Mouse (Mus musculus) induced T-regulatory cell, adult 2 months (primary cell): ENCODE data around the gene Cdk9.

Experiments used
- DNase-seq: peaks from one replicate; pipeline ENCODE4 v3.0.0-alpha.2; 2012; ENCODE audit warnings: low read depth

Gene Cdk9

DNA sequence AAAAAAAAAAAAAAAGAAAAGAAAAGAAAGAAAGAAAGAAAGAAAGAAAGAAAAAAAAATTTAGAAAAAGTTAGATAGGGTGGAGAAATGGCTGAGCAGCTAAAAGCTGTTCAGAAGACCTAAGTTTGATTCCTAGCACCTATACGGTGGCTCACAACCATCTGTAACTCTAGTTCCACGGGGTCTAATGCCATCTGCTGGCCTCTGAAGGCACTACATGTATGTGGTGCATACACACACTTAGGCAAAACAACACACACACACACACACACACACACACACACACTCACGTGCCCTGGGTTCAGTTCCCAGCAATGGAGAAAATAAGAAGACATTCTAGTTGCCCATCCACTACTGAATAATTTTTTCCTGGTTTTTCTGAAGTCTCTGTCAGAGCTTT lies 36.1 kb downstream of the Cdk9 start:
- DNase-seq = no peak

DNA sequence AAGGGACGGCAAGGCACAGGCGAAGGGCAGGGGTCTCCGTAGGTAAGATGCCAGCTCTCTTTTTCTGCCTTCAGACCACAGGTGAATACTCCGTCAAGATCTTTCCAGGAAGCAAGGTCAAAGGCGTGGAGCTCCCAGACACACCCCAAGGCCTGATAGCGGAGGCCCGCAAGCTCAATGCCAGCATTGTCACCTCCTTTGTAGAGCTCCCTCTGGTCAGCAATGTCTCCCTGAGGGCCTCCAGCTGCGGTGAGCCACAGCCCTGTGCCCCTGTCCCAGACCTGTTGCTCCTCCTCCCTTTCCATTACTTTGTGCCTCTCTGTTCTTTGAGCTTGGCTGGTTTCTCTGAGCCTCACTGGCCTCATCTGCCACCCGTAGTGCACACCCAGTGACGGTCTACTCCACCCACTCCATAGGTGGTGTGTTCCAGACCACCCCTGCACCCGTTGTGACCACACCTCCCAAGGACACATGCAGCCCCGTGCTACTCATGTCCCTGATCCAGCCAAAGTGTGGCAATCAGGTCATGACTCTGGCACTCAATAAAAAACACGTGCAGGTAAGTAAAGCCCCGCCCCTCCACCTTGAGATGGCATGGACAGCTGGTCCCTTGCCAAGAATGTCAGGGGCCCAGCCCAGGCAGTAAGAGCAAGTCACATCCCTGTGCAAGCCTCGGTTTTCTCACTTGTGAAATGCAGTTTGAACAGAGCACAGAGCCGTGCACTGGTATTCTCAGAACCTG lies 39.5 kb downstream of the Cdk9 start:
- DNase-seq = no peak

DNA sequence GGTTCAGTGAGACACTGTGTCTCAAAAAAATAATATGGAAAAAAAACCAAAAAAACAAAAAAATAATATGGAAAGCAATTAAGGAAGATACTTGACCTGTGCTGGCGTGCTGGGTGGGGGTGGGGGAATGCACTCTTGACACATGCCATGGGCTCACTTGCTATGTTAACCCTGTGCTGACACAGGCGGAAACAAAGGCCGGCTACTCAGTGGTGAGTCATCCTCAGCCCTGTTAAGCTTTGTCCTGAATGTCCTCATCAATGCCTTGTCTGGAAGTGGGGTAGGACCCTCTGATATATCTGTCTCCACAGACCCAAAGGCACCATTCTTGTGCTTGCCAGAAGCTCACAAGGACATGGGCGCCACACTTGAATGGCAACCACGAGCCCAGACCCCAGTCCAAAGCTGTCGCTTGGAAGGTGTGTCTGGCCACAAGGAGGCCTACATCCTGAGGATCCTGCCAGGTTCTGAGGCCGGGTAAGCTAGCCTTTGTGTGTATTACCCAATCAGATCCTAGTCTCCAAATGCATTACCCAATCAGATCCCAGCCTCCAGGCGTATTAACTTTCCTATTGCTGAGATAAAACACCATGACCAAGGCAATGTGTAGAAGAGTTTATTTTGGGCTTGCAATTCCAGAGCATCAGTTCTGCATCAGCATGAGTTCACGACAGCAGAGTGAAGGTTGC lies 40.8 kb downstream of the Cdk9 start:
- no peak for DNase-seq

GRCm38 (mm10) chr2:32671147-32671546 lies 41.7 kb downstream of the Cdk9 start:
- DNase-seq = no peak

DNA sequence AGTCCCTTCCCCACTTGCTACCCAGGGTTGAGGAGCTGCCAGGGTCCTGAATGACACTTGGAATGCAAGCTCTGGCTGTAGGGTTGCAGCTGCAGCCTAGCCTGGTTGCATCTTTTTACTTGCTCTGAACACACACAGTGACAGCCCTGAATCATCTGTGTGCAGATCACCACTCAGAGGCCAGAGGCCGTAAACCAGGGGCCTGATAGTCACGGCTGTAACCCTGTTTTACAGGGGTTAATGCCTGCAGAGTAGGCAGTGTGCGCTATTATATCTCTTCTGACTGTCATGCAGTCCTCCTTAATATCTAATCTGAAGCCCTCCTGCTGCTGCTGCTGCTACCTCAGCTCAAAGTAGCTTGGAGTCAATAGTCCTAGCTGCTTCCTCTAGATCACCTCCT lies 43.0 kb downstream of the Cdk9 start:
- DNase-seq = no peak

DNA sequence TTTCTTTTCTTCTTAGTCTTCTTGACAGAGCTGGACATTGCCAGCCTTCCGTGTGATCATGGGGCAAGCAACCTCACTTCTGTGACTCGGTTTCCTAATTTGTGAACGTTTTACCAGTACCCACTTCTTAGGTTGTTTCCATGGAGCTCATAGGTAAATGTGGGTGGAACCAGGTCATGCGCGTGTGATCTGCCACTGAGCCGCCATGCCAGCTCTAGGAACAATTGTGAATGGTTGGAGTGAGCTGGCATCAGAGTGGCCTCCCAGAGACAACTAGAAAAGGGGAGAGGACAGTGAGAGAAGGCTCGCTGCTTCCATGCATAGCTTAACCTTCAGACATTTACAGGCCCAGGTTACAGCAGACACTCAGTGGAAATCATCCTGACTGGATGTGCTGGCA lies 44.7 kb downstream of the Cdk9 start:
- no peak for DNase-seq

DNA sequence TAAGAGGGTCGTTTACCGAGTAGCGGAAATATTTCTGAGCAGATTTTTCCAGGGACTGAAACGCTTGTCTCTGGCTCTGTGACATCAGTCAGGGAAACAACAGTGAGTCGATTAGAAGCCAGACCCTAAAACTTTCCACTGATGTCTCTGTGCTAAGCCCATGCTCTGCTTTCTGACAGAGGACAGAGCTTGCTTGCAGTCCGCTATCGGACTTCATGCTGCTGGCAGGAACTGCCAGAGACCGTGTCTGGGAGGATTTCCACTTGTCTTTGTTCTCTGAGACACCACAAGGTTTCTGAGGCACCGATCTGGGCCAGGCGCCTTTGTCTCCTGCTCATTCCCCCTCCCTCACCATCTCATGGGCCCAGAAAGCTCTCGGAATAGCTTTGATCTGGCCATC lies 45.1 kb downstream of the Cdk9 start:
- DNase-seq = no peak

DNA sequence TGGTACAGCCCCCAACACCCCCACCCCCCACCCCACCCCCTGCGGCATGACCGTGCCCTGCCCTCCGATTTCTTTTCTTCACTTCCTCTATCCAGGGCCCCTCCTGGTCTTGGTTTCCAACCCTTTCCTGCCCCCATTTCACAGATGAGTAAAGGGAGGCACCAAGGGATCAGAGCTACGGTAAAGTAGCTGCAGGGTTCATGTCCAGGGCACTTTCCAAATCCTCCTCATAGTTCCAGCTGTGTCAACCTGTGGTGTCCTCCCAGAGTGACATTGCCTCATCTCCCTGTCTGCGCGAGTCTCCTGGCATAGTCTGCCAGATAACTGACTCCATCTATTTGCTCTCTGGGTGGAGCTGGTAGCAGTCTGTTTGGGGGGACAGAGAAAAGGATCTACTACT lies 47.0 kb downstream of the Cdk9 start:
- DNase-seq = no peak

- no peak for DNase-seq
Measured at GRCm38 (mm10) chr2:32665345-32665744, 47.5 kb downstream of the Cdk9 start.

DNA sequence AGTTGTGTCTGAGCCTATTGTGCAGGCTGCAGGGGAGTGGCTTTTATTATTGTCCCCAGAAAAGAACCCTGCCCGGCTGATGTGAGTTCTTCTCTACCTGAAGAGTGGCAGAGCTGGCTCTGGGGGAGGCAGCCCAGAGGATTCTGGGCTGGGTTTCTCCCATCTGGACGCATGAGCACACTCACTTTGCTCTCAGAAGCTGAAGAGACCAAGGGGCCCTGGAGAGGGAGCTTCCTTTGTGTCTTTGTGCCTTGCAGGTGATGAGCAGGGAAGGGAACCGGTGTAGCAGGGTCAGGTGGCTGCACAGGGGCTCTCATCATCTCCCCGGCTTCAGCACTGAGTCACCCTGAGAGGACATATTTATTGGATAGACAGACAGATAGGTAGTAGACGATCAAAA lies 50.6 kb downstream of the Cdk9 start:
- DNase-seq = no peak

DNA sequence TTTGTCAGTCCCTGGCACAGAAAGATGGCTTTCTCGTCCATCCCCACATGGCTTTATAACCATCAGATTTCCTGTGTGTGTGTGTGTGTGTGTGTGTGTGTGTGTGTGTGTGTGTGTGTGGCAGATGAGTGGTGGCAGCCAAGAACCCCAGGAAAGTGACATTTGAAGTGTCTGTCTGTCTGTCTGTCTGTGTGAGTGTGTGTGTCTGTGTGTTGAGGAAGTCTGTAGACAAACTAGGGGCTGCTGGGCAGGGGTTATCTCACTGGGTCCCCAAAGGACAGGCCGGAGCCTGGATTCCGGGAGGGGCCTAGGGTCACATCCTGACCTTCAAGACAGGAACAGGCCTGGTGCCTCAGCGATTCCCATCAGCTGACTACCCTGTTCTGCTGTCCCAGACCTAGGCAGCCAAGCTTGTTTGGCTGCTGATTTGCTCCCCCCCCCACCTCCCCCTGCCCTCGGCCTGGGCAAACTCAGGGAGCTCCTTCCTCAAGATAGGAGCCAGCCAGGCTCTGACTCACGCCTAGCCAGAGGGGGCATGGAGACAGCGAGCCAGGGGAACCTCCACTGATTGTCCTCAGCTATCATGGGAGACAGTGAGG lies 51.3 kb downstream of the Cdk9 start:
- DNase-seq = no peak

GRCm38 (mm10) chr2:32658873-32659272 lies 54.0 kb downstream of the Cdk9 start:
- DNase-seq = no peak

- no peak for DNase-seq
Measured at GRCm38 (mm10) chr2:32655826-32656225, 57.0 kb downstream of the Cdk9 start.
